Mouse (Mus musculus): ENCODE measurements around the gene Tnrc6c. TPM values are rescaled to one million over a fixed set of nuclear protein-coding genes. Genes with fewer than 3 reads are reported as not detected.

The Tnrc6c gene
- total and polyA plus RNA-seq, 3 experiments, result 6.9 to 16.7 (median 12.8) TPM

- Histone ChIP-seq H3K79me2 (replicated peaks; ENCODE audit: control insufficient read depth, extremely low read depth, insufficient read depth, poor library complexity, severe bottlenecking) (no peaks in the 10 kb centered on the region), H3K36me3 (replicated peaks in 1 of 2; ENCODE audit: control insufficient read depth in 1 of 2, insufficient read depth in 1 of 2, low read length in 1 of 2) (no peaks in the 10 kb centered on the region), H3K9me3 (replicated peaks; ENCODE audit: low read length) (peaks cover 1% of the 10 kb centered on the region), H3K4me3 (replicated peaks in 1 of 3; ENCODE audit: low read depth in 2 of 3, low read length in 2 of 3, poor library complexity in 1 of 3) (no peak overlapping the region), H3K9ac (ENCODE audit: insufficient read depth, low read depth) (no peak overlapping the region), H3K4me1 (ENCODE audit: control insufficient read depth in 1 of 2, insufficient read depth in 2 of 2) (peaks cover 22 to 55% of the 10 kb centered on the region in 2 experiments), H3K4me2 (ENCODE audit: insufficient read depth, low read depth, poor library complexity, severe bottlenecking) (peak overlapping the region; percentile 85; the same call in 1 of the 2 replicates), H3K27ac (ENCODE audit: insufficient read depth, low read depth) (no peak overlapping the region), H3K27me3 (replicated peaks) (no peaks in the 10 kb centered on the region)
- dilution Hi-C loops (cut with MboI; ENCODE audit: extremely low pct_ligation_motif_present, extremely low pct_unique_long_range_greater_than_20kb, low sequenced_read_pairs), result no loop called here
- peak in 1 of 2 experiments; percentile 61; a peak in 2 of 4 replicates for TF ChIP-seq CTCF (conservative IDR thresholded peaks at IDR 0.05 in 1 of 2, IDR thresholded peaks at IDR 0.05 in 1 of 2; ENCODE audit: low read depth in 2 of 2, low read length in 2 of 2)
- peak; percentile 54 for TF ChIP-seq RAD21 (IDR thresholded peaks at IDR 0.05; ENCODE audit: low read depth, low read length)
- TF ChIP-seq SMC3 (IDR thresholded peaks at IDR 0.05; ENCODE audit: low read depth, low read length), result peak; percentile 55
- 0 out of 2 replicates have a peak, but pooled peaks have one; percentile 10 for TF ChIP-seq MEF2A (IDR thresholded peaks at IDR 0.05; ENCODE audit: borderline replicate concordance, low read depth, low read length)
- 0 out of 2 replicates have a peak, but pooled peaks have one; percentile 21 for TF ChIP-seq IRF4 (IDR thresholded peaks at IDR 0.05; ENCODE audit: low read depth, low read length)
- TF ChIP-seq ETS1 (conservative IDR thresholded peaks at IDR 0.05; ENCODE audit: low read depth, low read length), result no peak
- no peak for TF ChIP-seq TBP (conservative IDR thresholded peaks at IDR 0.05; ENCODE audit: low read depth, low read length)
- no peak for TF ChIP-seq JUN (IDR thresholded peaks at IDR 0.05; ENCODE audit: insufficient read depth, low read depth, low read length)
- no peak for DNase-seq (ENCODE audit: extremely low read depth)
- in situ Hi-C loops (cut with MboI; ENCODE audit: low pct_ligation_motif_present, low pct_unique_long_range_greater_than_20kb, low sequenced_read_pairs), result loop anchor here (5.0 kb wide), 2 partner anchors 40 to 220 kb away; partner anchors contain the start of gene Tnrc6c
Measured at GRCm38 (mm10) chr11:117611860-117612259, 42.2 kb upstream of the Tnrc6c start.

- H3K27me3 ChIP-seq (replicated peaks), result no peaks in the 10 kb centered on the region
- dilution Hi-C loops (cut with MboI; ENCODE audit: extremely low pct_ligation_motif_present, extremely low pct_unique_long_range_greater_than_20kb, low sequenced_read_pairs), result no loop called here
- in situ Hi-C loops (cut with MboI; ENCODE audit: low pct_ligation_motif_present, low pct_unique_long_range_greater_than_20kb, low sequenced_read_pairs), result loop anchor here (5.0 kb wide), 2 partner anchors 39 to 221 kb away; partner anchors contain the start of gene Tnrc6c
Measured at GRCm38 (mm10) chr11:117612885-117613284, 41.2 kb upstream of the Tnrc6c start.

DNA sequence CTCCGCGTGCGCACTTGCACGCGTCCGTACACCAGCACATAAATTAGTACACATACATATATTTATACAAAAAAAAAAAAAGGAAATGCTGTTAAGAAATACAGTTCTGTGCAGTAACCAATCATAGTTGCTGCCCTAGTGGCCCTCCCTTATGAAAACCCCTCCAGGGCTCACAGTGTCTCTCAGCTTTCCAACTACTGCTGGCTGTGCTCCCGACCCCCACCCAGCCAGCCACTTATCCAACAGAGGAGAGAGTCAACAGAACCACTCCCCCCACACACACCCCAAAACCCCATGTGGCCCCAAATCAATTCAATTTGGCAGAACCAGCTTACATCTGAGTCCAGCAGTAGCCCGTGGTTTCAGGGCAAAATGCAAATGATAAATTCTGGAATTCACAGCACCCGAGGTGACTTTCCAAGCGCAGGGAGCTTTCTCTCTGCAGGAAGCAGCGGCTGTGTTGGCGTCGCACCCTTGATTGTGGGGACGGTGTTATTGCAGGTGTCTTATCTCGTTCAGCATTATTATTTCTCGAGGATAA is 36.7 kb upstream of the Tnrc6c start:
- H3K9ac ChIP-seq (ENCODE audit: insufficient read depth, low read depth), result no peak overlapping the region
- H3K27ac ChIP-seq (ENCODE audit: insufficient read depth, low read depth), result no peak overlapping the region
- H3K4me3 ChIP-seq (replicated peaks in 1 of 3; ENCODE audit: low read depth in 2 of 3, low read length in 2 of 3, poor library complexity in 1 of 3), result no peak overlapping the region
- no peak for TF ChIP-seq SIN3A (IDR thresholded peaks at IDR 0.05; ENCODE audit: low read length)
- no peak for TF ChIP-seq TCF12 (IDR thresholded peaks at IDR 0.05; ENCODE audit: low read depth, low read length)
- no peak for TF ChIP-seq ELF1 (IDR thresholded peaks at IDR 0.05; ENCODE audit: low read depth, low read length)
- no peak for TF ChIP-seq IRF4 (IDR thresholded peaks at IDR 0.05; ENCODE audit: low read depth, low read length)
- no peak for TF ChIP-seq ZKSCAN1 (IDR thresholded peaks at IDR 0.05; ENCODE audit: borderline replicate concordance, low read depth, low read length)
- TF ChIP-seq JUN (IDR thresholded peaks at IDR 0.05; ENCODE audit: insufficient read depth, low read depth, low read length), result no peak
- no peak for TF ChIP-seq MYC (IDR thresholded peaks at IDR 0.05; ENCODE audit: low read depth, low read length)
- TF ChIP-seq POLR2A (IDR thresholded peaks at IDR 0.05; ENCODE audit: low read depth, low read length), result no peak
- no peak for TF ChIP-seq PAX5 (IDR thresholded peaks at IDR 0.05; ENCODE audit: low read length)
- no peak for TF ChIP-seq MEF2A (IDR thresholded peaks at IDR 0.05; ENCODE audit: borderline replicate concordance, low read depth, low read length)
- peaks cover 11% of the 10 kb centered on the region for H3K9me3 ChIP-seq (replicated peaks; ENCODE audit: low read length)
- H3K27me3 ChIP-seq (replicated peaks), result no peaks in the 10 kb centered on the region
- dilution Hi-C loops (cut with MboI; ENCODE audit: extremely low pct_ligation_motif_present, extremely low pct_unique_long_range_greater_than_20kb, low sequenced_read_pairs) (no loop called here), in situ Hi-C loops (cut with MboI; ENCODE audit: low pct_ligation_motif_present, low pct_unique_long_range_greater_than_20kb, low sequenced_read_pairs) (no loop called here)
- no peaks in the 10 kb centered on the region for H3K79me2 ChIP-seq (replicated peaks; ENCODE audit: control insufficient read depth, extremely low read depth, insufficient read depth, poor library complexity, severe bottlenecking)
- no peak overlapping the region for H3K4me2 ChIP-seq (ENCODE audit: insufficient read depth, low read depth, poor library complexity, severe bottlenecking)
- peaks cover 15 to 44% of the 10 kb centered on the region in 2 experiments for H3K4me1 ChIP-seq (ENCODE audit: control insufficient read depth in 1 of 2, insufficient read depth in 2 of 2)
- DNase-seq (ENCODE audit: extremely low read depth), result no peak
- H3K36me3 ChIP-seq (replicated peaks in 1 of 2; ENCODE audit: control insufficient read depth in 1 of 2, insufficient read depth in 1 of 2, low read length in 1 of 2), result no peaks in the 10 kb centered on the region

More at GRCm38 (mm10) chr11:117612885-117613284, 41.2 kb upstream of the Tnrc6c start:
- Histone ChIP-seq H3K9me3 (replicated peaks; ENCODE audit: low read length) (peaks cover 4% of the 10 kb centered on the region), H3K79me2 (replicated peaks; ENCODE audit: control insufficient read depth, extremely low read depth, insufficient read depth, poor library complexity, severe bottlenecking) (no peaks in the 10 kb centered on the region), H3K27ac (ENCODE audit: insufficient read depth, low read depth) (no peak overlapping the region), H3K4me2 (ENCODE audit: insufficient read depth, low read depth, poor library complexity, severe bottlenecking) (no peak overlapping the region), H3K36me3 (replicated peaks in 1 of 2; ENCODE audit: control insufficient read depth in 1 of 2, insufficient read depth in 1 of 2, low read length in 1 of 2) (no peaks in the 10 kb centered on the region), H3K4me3 (replicated peaks in 1 of 3; ENCODE audit: low read depth in 2 of 3, low read length in 2 of 3, poor library complexity in 1 of 3) (no peak overlapping the region), H3K9ac (ENCODE audit: insufficient read depth, low read depth) (no peak overlapping the region), H3K4me1 (ENCODE audit: control insufficient read depth in 1 of 2, insufficient read depth in 2 of 2) (peaks cover 22 to 51% of the 10 kb centered on the region in 2 experiments)
- TF ChIP-seq USF1 (IDR thresholded peaks at IDR 0.05; ENCODE audit: low read depth, low read length), result no peak
- TF ChIP-seq BHLHE40 (IDR thresholded peaks at IDR 0.05; ENCODE audit: low read depth, low read length), result no peak
- no peak for TF ChIP-seq CTCF (conservative IDR thresholded peaks at IDR 0.05 in 1 of 2, IDR thresholded peaks at IDR 0.05 in 1 of 2; ENCODE audit: low read depth in 2 of 2, low read length in 2 of 2)
- TF ChIP-seq JUN (IDR thresholded peaks at IDR 0.05; ENCODE audit: insufficient read depth, low read depth, low read length), result no peak
- TF ChIP-seq ZNF384 (IDR thresholded peaks at IDR 0.05; ENCODE audit: low read depth, low read length), result no peak
- TF ChIP-seq PAX5 (IDR thresholded peaks at IDR 0.05; ENCODE audit: low read length), result no peak
- no peak for TF ChIP-seq ZC3H11A (IDR thresholded peaks at IDR 0.05; ENCODE audit: low read depth, low read length)
- no peak for TF ChIP-seq SMC3 (IDR thresholded peaks at IDR 0.05; ENCODE audit: low read depth, low read length)
- TF ChIP-seq MXI1 (IDR thresholded peaks at IDR 0.05; ENCODE audit: low read depth, low read length), result no peak
- DNase-seq (ENCODE audit: extremely low read depth), result no peak
